Mouse (Mus musculus) intestine, embryonic 16.5 days (tissue): ENCODE results near the gene Slc38a3. TPM values are rescaled to one million over a fixed set of nuclear protein-coding genes. Genes with fewer than 3 reads are reported as not detected.

Source experiments
- ATAC-seq: fragments of 200-750 bp; cut with Nextera tagmentation; 2 replicates; pipeline ENCODE4 v1.8.0; 2017; ENCODE audit warnings: moderate TSS enrichment, moderate library complexity
- H3K27ac ChIP-seq: fragments of 300-500 bp; sonication (generic); 2 replicates; pipeline ENCODE4 v1.5.1; 2014; ENCODE audit warnings: mild to moderate bottlenecking, low read length
- H3K27me3 ChIP-seq: fragments of 300-500 bp; sonication (generic); replicated peaks from 2 replicates; pipeline ENCODE4 v1.6.1; 2014; ENCODE audit warnings: low read length, control low read depth, mixed read lengths; ENCODE audit not compliant: control insufficient read depth, insufficient read depth
- H3K36me3 ChIP-seq: fragments of 300-500 bp; sonication (generic); 2 replicates; pipeline ENCODE4 v1.6.1; 2014; ENCODE audit warnings: low read length, control low read depth; ENCODE audit not compliant: control insufficient read depth, insufficient read depth
- H3K4me1 ChIP-seq: fragments of 300-500 bp; sonication (generic); 2 replicates; pipeline ENCODE4 v1.6.1; 2014; ENCODE audit warnings: low read length, control low read depth, mixed read lengths; ENCODE audit not compliant: control insufficient read depth, insufficient read depth
- H3K4me2 ChIP-seq: fragments of 300-500 bp; sonication (generic); 2 replicates; pipeline ENCODE4 v1.6.1; 2014; ENCODE audit warnings: low read depth, low read length, control low read depth
- H3K4me3 ChIP-seq: fragments of 300-500 bp; sonication (generic); 2 replicates; pipeline ENCODE4 v1.5.1; 2014; ENCODE audit warnings: mild to moderate bottlenecking, low read length
- H3K9ac ChIP-seq: fragments of 300-500 bp; sonication (generic); 2 replicates; pipeline ENCODE4 v1.6.1; 2014; ENCODE audit warnings: low read depth, low read length
- H3K9me3 ChIP-seq: fragments of 300-500 bp; sonication (generic); 2 replicates; pipeline ENCODE4 v1.6.1; 2016; ENCODE audit warnings: low read length, control low read depth; ENCODE audit not compliant: control insufficient read depth
- WGBS: fragments of 180-500 bp; shearing (Covaris S2); extraction: QIAGEN DNeasy Blood & Tissue Kit; methylation state at CpG from one replicate; pipeline ENCODE4 v1.1.7; 2014; 5-methylcytosine and 5-hydroxymethylcytosine counted together
- polyA plus RNA-seq: library from polyadenylated mRNA; unstranded; fragments of >200 nt; fragmentation: Nextera tagmentation; extraction: Ambion mirVana; gene quantifications from 2 replicates; pipeline ENCODE4 v1.2.1, GENCODE M21; 2015

Slc38a3 gene
- polyA plus RNA-seq, 1 experiment from 2014 or later = 10.1 TPM

- peak; percentile 6; the same call in 1 of the 2 replicates for ATAC-seq
- 2% methylated on average over 35 of the region's 35 CpGs for WGBS
- Histone ChIP-seq H3K9me3 (no peaks in the 10 kb centered on the region), H3K27ac (peak overlapping the region; percentile 91), H3K36me3 (no peaks in the 10 kb centered on the region), H3K27me3 (no peaks in the 10 kb centered on the region), H3K4me3 (peak overlapping the region; percentile 84), H3K4me2 (peak overlapping the region; percentile 97), H3K9ac (peak overlapping the region; percentile 90), H3K4me1 (peaks cover 45% of the 10 kb centered on the region)
Measured at GRCm38 (mm10) chr9:107634406-107635278, 34.7 kb downstream of the Slc38a3 start.

- ATAC-seq = 0 out of 2 replicates have a peak, but pooled peaks have one; percentile 5
- peak overlapping the region; percentile 90 for H3K9ac ChIP-seq
- H3K36me3 ChIP-seq = no peaks in the 10 kb centered on the region
- H3K4me2 ChIP-seq = peak overlapping the region; percentile 97
- H3K27me3 ChIP-seq = no peaks in the 10 kb centered on the region
- peak overlapping the region; percentile 91 for H3K27ac ChIP-seq
- 3% methylated on average over 15 of the region's 15 CpGs for WGBS
- peaks cover 50% of the 10 kb centered on the region for H3K4me1 ChIP-seq
- no peaks in the 10 kb centered on the region for H3K9me3 ChIP-seq
- peak overlapping the region; percentile 84 for H3K4me3 ChIP-seq
Measured at GRCm38 (mm10) chr9:107633661-107634405, 35.5 kb downstream of the Slc38a3 start.

GRCm38 (mm10) chr9:107633091-107633660 lies 36.2 kb downstream of the Slc38a3 start:
- Histone ChIP-seq H3K36me3 (no peaks in the 10 kb centered on the region), H3K4me3 (peak overlapping the region; percentile 84), H3K4me2 (peak overlapping the region; percentile 97), H3K9me3 (no peaks in the 10 kb centered on the region), H3K27me3 (no peaks in the 10 kb centered on the region), H3K27ac (peak overlapping the region; percentile 91), H3K9ac (peak overlapping the region; percentile 90), H3K4me1 (peaks cover 57% of the 10 kb centered on the region)
- peak; percentile 47 for ATAC-seq
- WGBS = 1% methylated on average over 33 of the region's 33 CpGs

- Histone ChIP-seq H3K27ac (peak overlapping the region; percentile 25), H3K9ac (peak overlapping the region; percentile 90), H3K4me1 (peaks cover 64% of the 10 kb centered on the region), H3K4me2 (peak overlapping the region; percentile 97), H3K27me3 (no peaks in the 10 kb centered on the region), H3K4me3 (peak overlapping the region; percentile 84), H3K9me3 (no peaks in the 10 kb centered on the region), H3K36me3 (no peaks in the 10 kb centered on the region)
- WGBS = 58% methylated on average over 6 of the region's 6 CpGs
- ATAC-seq = no peak
Measured at GRCm38 (mm10) chr9:107632478-107632877, 36.9 kb downstream of the Slc38a3 start.

- Histone ChIP-seq H3K4me3 (peak overlapping the region; percentile 84; the same call in 1 of the 2 replicates), H3K4me2 (no peak overlapping the region), H3K9me3 (no peaks in the 10 kb centered on the region), H3K27me3 (no peaks in the 10 kb centered on the region), H3K9ac (peak overlapping the region; percentile 90), H3K36me3 (no peaks in the 10 kb centered on the region), H3K27ac (0 out of 2 replicates have a peak overlapping the region, but pooled peaks have one; percentile 84), H3K4me1 (peaks cover 69% of the 10 kb centered on the region)
- ATAC-seq = no peak
- 89% methylated on average over 8 of the region's 8 CpGs for WGBS
Measured at GRCm38 (mm10) chr9:107631861-107632260, 37.5 kb downstream of the Slc38a3 start.

- H3K27ac ChIP-seq = peak overlapping the region; percentile 84; the same call in 1 of the 2 replicates
- WGBS = 67% methylated on average over 9 of the region's 9 CpGs
- H3K4me3 ChIP-seq = no peak overlapping the region
- ATAC-seq = no peak
- H3K9me3 ChIP-seq = no peaks in the 10 kb centered on the region
- no peaks in the 10 kb centered on the region for H3K27me3 ChIP-seq
- H3K9ac ChIP-seq = peak overlapping the region; percentile 90; the same call in 1 of the 2 replicates
- H3K36me3 ChIP-seq = no peaks in the 10 kb centered on the region
- no peak overlapping the region for H3K4me2 ChIP-seq
- peaks cover 72% of the 10 kb centered on the region for H3K4me1 ChIP-seq
Measured at GRCm38 (mm10) chr9:107631311-107631826, 38.0 kb downstream of the Slc38a3 start.

DNA sequence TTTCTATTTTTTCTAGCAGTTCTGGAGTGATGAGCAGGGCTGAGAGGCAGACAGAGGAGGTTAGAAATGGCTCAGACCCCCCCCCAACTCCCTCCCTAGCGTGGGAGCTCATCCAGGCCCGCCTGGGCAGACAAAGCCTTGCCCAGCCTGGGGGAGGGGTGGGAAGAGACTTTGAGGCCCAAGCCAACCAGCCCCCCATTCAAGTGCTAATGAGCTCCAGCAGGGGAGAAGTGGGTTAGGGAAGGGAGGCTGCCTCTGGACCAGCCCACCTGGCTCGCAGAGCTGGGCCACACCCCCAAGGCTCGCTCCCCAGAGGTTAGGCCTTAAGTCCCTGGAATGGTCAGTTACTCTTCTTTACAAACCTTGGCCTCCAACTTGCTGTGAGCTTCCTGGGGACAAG lies 38.8 kb downstream of the Slc38a3 start:
- Histone ChIP-seq H3K4me1 (peaks cover 71% of the 10 kb centered on the region), H3K36me3 (0 out of 2 replicates have a peak, but pooled peaks cover 1% of the 10 kb centered on the region), H3K27ac (peak overlapping the region; percentile 84), H3K27me3 (no peaks in the 10 kb centered on the region), H3K9ac (peak overlapping the region; percentile 57), H3K9me3 (no peaks in the 10 kb centered on the region), H3K4me3 (no peak overlapping the region), H3K4me2 (peak overlapping the region; percentile 34; the same call in 1 of the 2 replicates)
- ATAC-seq = no peak
- 19% methylated on average over 4 of the region's 4 CpGs for WGBS

GRCm38 (mm10) chr9:107629901-107630425 lies 39.4 kb downstream of the Slc38a3 start:
- Histone ChIP-seq H3K36me3 (peaks cover 7% of the 10 kb centered on the region; the same call in 1 of the 2 replicates), H3K9me3 (no peaks in the 10 kb centered on the region), H3K4me2 (peak overlapping the region; percentile 34), H3K27ac (peak overlapping the region; percentile 84), H3K4me1 (peaks cover 77% of the 10 kb centered on the region), H3K9ac (peak overlapping the region; percentile 57), H3K27me3 (no peaks in the 10 kb centered on the region), H3K4me3 (no peak overlapping the region)
- no peak for ATAC-seq
- 26% methylated on average over 14 of the region's 14 CpGs for WGBS
